Mouse (Mus musculus) liver, embryonic 11.5 days (tissue): ENCODE measurements around the gene Lgals9. TPM values are rescaled to one million over a fixed set of nuclear protein-coding genes. Genes with fewer than 3 reads are reported as not detected.
"Not testable (repeated sequence)": the region's sequence is repeated elsewhere in the genome, so short reads cannot be mapped to it uniquely, and the experiment has no call there.

ENCODE experiments used
- ATAC-seq: fragments of 200-750 bp; cut with Nextera tagmentation; replicated peaks from 2 replicates; pipeline ENCODE4 v1.8.0; 2017; ENCODE audit warnings: moderate number of reproducible peaks, mild to moderate bottlenecking, moderate TSS enrichment, moderate library complexity; ENCODE audit not compliant: low FRiP score
- DNase-seq: peaks from one replicate; pipeline ENCODE4 v3.0.0-alpha.2; 2017; ENCODE audit warnings: low spot score
- H3K27ac ChIP-seq: fragments of 300-500 bp; sonication (generic); 2 replicates; pipeline ENCODE4 v1.5.1; 2014; ENCODE audit warnings: mild to moderate bottlenecking, low read depth, low read length, control low read depth
- H3K27me3 ChIP-seq: fragments of 300-500 bp; sonication (generic); replicated peaks from 2 replicates; pipeline ENCODE4 v1.6.1; 2014; ENCODE audit warnings: low read length, mixed read lengths; ENCODE audit not compliant: control insufficient read depth, insufficient read depth
- H3K36me3 ChIP-seq: fragments of 300-500 bp; sonication (generic); 2 replicates; pipeline ENCODE4 v1.6.1; 2014; ENCODE audit warnings: mild to moderate bottlenecking, low read length, moderate library complexity, mixed read lengths; ENCODE audit not compliant: control insufficient read depth, insufficient read depth
- H3K4me1 ChIP-seq: fragments of 300-500 bp; sonication (generic); replicated peaks from 2 replicates; pipeline ENCODE4 v1.6.1; 2014; ENCODE audit warnings: low read length, mixed read lengths; ENCODE audit not compliant: control insufficient read depth, insufficient read depth
- H3K4me2 ChIP-seq: fragments of 300-500 bp; sonication (generic); 2 replicates; pipeline ENCODE4 v1.6.1; 2014; ENCODE audit warnings: mild to moderate bottlenecking, control low read depth, moderate library complexity
- H3K4me3 ChIP-seq: fragments of 300-500 bp; sonication (generic); 2 replicates; pipeline ENCODE4 v1.5.1; 2014; ENCODE audit warnings: low read depth, low read length, control low read depth
- H3K9ac ChIP-seq: fragments of 300-500 bp; sonication (generic); 2 replicates; pipeline ENCODE4 v1.6.1; 2014; ENCODE audit warnings: low read depth, low read length, control low read depth
- H3K9me3 ChIP-seq: fragments of 300-500 bp; sonication (generic); 2 replicates; pipeline ENCODE4 v1.6.1; 2016; ENCODE audit warnings: low read length, inconsistent platforms, mixed read lengths; ENCODE audit not compliant: control insufficient read depth
- WGBS: fragments of 180-500 bp; shearing (Covaris S2); extraction: QIAGEN DNeasy Blood & Tissue Kit; methylation state at CpG from one replicate; pipeline ENCODE4 v1.1.7; 2014; 5-methylcytosine and 5-hydroxymethylcytosine counted together
- polyA plus RNA-seq: library from polyadenylated mRNA; unstranded; fragments of >200 nt; fragmentation: Nextera tagmentation; extraction: Ambion mirVana; gene quantifications from 2 replicates; pipeline ENCODE4 v1.2.1, GENCODE M21; 2014

The Lgals9 gene
- polyA plus RNA-seq, 1 experiment from 2014 or later: 44.1 TPM

DNA sequence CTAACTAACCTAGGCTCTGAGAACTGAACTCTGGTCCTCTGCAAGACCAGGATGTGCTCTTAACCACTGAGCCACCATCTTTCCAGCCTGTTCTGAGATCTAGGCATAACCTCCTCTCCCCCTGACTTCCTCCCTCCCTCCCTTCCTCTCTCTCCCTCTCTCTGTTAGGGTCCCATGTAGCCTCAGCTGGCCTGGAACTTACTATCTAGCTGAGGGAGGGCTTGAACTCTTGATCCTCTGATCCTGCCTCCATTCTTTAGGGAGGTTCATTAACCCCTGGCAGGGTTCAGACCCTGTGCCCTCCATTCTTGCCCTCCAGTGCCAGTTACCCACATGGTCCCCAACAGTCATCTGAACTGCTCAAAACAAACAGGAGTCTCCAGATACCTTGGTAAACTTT is 28.3 kb upstream of the Lgals9 start:
- ATAC-seq: no peak
- no peak for DNase-seq
- no peak overlapping the region for H3K27ac ChIP-seq
- H3K36me3 ChIP-seq: 0 out of 2 replicates have a peak, but pooled peaks cover 2% of the 10 kb centered on the region
- peaks cover 29% of the 10 kb centered on the region for H3K4me1 ChIP-seq
- H3K27me3 ChIP-seq: no peaks in the 10 kb centered on the region
- H3K9me3 ChIP-seq: no peaks in the 10 kb centered on the region
- no peak overlapping the region for H3K4me3 ChIP-seq
- no peak overlapping the region for H3K9ac ChIP-seq
- H3K4me2 ChIP-seq: no peak overlapping the region

DNA sequence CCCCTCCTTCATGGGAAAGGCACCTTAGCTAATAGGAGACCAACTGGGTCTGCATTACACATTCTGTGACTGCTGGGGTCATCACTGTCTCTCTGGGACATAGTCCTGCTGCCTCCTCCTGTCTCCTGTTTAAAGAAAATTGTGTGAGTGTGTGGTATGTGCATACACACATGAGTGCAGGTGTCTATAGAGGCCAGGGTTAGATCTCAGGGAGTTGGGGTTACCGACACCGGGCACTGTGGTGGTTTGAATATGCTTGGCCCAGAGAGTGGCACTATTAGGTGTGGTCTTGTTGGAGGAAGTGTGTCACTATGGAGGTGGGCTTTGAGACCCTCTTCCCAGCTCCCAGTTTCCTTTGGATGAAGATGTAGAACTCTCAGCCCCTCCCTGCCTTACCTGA is 27.8 kb upstream of the Lgals9 start:
- no peaks in the 10 kb centered on the region for H3K9me3 ChIP-seq
- H3K27me3 ChIP-seq: no peaks in the 10 kb centered on the region
- H3K4me3 ChIP-seq: no peak overlapping the region
- ATAC-seq (no peak), DNase-seq (no peak)
- 0 out of 2 replicates have a peak, but pooled peaks cover 2% of the 10 kb centered on the region for H3K36me3 ChIP-seq
- WGBS: 96% methylated on average over 2 of the region's 2 CpGs
- peaks cover 33% of the 10 kb centered on the region for H3K4me1 ChIP-seq
- H3K9ac ChIP-seq: no peak overlapping the region
- H3K27ac ChIP-seq: no peak overlapping the region
- H3K4me2 ChIP-seq: no peak overlapping the region

DNA sequence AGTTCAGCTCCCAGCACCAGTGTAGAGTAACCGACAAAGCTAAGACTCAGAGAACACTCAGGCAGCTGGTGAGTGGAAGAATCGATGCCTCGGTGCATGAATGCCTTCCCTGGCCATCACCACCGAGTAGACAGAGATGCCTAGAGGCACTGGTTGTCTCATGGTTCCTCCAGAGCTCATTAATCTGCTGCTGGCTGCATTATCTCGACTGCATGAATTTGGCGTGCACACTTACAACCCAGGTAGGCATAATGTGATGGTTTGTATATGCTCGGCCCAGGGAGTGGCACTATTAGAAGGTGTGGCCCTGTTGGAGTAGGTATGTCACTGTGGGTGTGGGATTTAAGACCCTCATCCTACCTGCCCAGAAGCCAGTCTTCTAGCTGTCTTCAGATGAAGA is 24.1 kb upstream of the Lgals9 start:
- Histone ChIP-seq H3K9me3 (no peaks in the 10 kb centered on the region), H3K27me3 (no peaks in the 10 kb centered on the region), H3K4me3 (no peak overlapping the region), H3K27ac (no peak overlapping the region), H3K36me3 (no peaks in the 10 kb centered on the region), H3K9ac (no peak overlapping the region), H3K4me1 (peaks cover 28% of the 10 kb centered on the region), H3K4me2 (no peak overlapping the region)
- ATAC-seq: no peak
- DNase-seq: no peak
- WGBS: 81% methylated on average over 7 of the region's 7 CpGs

DNA sequence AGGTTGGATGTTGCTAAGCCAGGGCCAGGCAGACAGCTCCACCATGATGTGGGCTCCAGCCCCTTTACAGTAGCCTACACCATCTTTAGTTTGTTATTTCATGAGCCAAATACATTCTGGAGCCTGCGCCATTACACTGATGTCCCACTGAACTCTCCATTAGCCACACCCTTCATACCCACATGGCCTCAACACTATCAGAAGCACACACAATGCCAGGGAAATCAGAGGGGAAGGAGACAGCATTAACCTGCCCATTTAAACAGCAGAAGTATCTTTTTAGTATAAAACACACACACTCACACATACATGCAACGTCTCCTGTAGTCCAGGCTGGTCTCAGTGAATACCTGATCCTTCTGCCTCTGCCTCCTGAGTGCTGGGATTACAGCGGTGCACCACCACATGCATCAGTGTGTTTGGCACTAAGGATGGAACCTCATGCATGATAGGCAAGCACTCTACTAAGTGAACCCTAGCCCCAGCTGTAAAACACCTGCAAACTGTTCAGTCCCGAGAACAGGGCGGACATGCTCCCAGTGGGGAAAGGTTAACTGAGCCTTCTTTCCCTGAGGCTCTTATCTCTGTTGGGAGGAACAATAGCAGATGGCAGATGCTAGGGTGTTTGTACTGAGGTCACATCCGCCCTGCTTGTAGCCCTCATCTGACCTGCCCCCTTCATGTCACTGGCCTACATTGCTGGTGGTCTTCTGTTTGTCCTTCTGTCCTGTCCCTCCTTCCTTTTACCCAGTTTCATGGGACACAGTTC is 23.4 kb upstream of the Lgals9 start:
- Histone ChIP-seq H3K36me3 (no peaks in the 10 kb centered on the region), H3K9me3 (no peaks in the 10 kb centered on the region), H3K4me1 (peaks cover 34% of the 10 kb centered on the region), H3K27ac (no peak overlapping the region), H3K4me2 (no peak overlapping the region), H3K27me3 (no peaks in the 10 kb centered on the region), H3K4me3 (no peak overlapping the region), H3K9ac (no peak overlapping the region)
- 69% methylated on average over 6 of the region's 6 CpGs for WGBS
- ATAC-seq: no peak
- no peak for DNase-seq

DNA sequence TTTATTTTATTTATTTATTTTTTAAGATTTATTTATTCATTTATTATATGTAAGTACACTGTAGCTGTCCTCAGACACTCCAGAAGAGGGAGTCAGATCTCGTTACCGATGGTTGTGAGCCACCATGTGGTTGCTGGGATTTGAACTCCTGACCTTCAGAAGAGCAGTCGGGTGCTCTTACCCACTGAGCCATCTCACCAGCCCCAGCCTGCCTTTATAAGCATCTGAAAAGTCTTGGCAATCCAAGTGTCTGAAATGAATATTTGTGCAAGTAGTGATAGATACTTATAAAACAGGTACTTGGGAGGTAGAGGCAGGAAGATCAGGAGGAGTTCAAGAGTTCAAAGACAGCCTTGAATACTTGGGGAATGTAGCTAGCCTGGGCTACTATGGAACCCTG is 22.6 kb upstream of the Lgals9 start:
- DNase-seq, ATAC-seq: not testable (repeated sequence)
- WGBS: 83% methylated on average over 3 of the region's 3 CpGs

DNA sequence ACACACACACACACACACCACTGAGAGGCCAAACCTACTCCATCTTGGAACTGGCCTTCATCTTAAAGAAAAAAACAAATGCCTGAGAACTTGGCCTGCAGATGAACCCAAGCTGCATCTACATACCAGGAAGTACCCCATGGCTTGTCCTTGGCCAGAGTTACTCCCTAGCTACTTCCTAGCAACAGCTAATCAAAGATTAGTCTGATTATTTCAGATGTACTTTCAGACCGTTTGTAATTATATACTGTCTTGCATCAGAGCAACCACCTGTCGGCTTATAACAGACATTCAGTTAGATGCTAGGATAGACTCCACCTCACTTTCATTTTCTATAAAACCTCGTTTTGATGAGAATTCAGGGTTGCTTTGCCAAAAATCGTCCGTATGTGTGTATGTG is 21.7 kb upstream of the Lgals9 start:
- no peak overlapping the region for H3K4me2 ChIP-seq
- no peaks in the 10 kb centered on the region for H3K9me3 ChIP-seq
- H3K4me1 ChIP-seq: peaks cover 47% of the 10 kb centered on the region
- no peak overlapping the region for H3K9ac ChIP-seq
- H3K27me3 ChIP-seq: no peaks in the 10 kb centered on the region
- no peak for DNase-seq
- no peak for ATAC-seq
- 76% methylated on average over 5 of the region's 5 CpGs for WGBS
- H3K4me3 ChIP-seq: no peak overlapping the region
- no peaks in the 10 kb centered on the region for H3K36me3 ChIP-seq
- H3K27ac ChIP-seq: no peak overlapping the region

More for the DNA sequence above, 22.6 kb upstream of the Lgals9 start:
- H3K9me3 ChIP-seq, H3K27me3 ChIP-seq, H3K4me3 ChIP-seq, H3K9ac ChIP-seq, H3K27ac ChIP-seq, H3K4me2 ChIP-seq, H3K36me3 ChIP-seq: not testable (repeated sequence)
- H3K4me1 ChIP-seq: peaks cover 42% of the 10 kb centered on the region

DNA sequence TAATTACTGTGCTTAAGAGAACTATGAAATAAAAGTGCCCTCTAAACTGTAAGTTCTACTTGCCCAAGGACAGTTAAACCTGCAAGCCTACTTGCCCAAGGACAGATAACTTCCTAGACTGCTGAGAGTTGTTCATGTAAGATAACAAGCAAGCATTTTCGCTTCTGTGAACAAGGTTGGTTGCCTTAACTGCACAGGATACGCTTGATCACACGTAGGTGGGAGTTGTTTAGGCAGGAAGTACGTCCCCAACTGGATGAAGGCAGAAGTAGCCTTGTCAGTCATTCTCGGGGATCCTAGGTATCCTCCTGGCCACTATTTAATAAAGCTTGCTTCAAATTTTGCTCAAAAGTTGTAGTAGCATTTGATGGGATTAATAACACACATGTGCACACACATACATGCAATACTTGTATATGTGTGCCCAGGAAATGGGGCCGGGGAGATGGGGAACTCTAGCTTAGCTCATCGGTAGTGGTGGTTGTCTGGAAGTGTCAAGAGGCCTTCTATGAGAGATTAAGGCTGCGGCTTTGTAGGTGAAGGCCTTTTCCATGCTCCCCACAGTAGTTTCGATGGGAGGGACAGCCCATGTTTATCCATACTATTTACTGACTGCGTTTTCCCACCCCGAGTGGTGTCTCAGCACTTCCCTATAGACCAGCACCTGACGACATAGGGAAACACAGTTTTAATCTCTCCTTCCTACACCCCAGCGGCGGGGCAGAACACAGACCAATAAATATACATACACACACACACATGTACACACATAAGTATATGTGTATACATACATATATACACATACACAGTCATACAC is 21.0 kb upstream of the Lgals9 start:
- Histone ChIP-seq H3K36me3 (no peaks in the 10 kb centered on the region), H3K9me3 (no peaks in the 10 kb centered on the region), H3K4me1 (peaks cover 47% of the 10 kb centered on the region), H3K9ac (no peak overlapping the region), H3K27ac (peak overlapping the region; percentile 49; the same call in 1 of the 2 replicates), H3K4me3 (no peak overlapping the region), H3K4me2 (no peak overlapping the region), H3K27me3 (no peaks in the 10 kb centered on the region)
- DNase-seq (peak; percentile 24), ATAC-seq (peak; percentile 66)
- WGBS: 66% methylated on average over 14 of the region's 14 CpGs

DNA sequence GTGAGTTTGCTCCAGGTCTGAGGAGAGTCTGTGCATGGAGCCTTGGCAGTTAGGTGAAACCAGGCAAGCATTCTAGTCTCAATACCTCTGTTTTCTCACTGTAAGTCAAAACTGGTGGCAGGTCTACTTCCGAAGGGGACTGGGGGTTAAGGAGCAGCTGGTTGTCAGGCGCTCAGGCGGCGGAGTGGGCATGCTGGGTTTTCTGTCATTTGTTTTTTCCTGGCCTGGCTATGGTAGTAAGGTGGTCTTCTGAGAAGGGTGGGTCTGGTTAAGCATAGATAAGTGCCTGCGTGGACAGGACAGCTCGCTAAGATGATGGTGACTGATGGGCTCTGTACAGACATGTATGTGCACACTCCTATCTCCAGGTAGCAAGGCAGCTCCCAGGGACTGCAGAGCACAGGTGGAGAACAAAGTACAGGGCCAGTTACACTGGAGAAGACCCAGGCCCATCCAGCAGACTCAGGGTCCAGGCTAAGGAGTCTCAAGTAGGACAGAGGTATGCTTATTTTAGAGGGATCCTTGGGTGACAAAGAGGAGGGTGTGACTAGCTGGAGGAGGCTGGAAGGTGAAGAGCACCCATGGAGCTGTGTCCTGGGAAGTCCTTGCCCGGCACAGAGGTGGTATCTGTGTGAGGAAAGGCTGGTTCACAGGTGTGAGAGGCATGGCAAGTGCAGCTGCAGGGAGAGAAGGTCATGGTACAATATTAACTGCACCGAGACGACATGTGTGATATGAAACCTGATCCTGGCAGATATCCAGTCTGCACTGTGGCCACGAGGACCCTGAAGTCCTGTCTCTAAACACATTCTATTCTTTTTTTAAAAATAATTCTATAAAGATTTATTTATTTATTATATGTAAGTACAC is 19.3 kb upstream of the Lgals9 start:
- Histone ChIP-seq H3K4me3 (no peak overlapping the region), H3K9me3 (no peaks in the 10 kb centered on the region), H3K36me3 (no peaks in the 10 kb centered on the region), H3K9ac (no peak overlapping the region), H3K27ac (peak overlapping the region; percentile 71), H3K4me2 (0 out of 2 replicates have a peak overlapping the region, but pooled peaks have one; percentile 13), H3K27me3 (no peaks in the 10 kb centered on the region), H3K4me1 (peaks cover 47% of the 10 kb centered on the region)
- ATAC-seq (no peak; the same call in 1 of the 2 replicates), DNase-seq (peak; percentile 34)
- 65% methylated on average over 10 of the region's 10 CpGs for WGBS
